Mouse (Mus musculus): ENCODE results near the gene Lrba.

Lrba gene

DNA sequence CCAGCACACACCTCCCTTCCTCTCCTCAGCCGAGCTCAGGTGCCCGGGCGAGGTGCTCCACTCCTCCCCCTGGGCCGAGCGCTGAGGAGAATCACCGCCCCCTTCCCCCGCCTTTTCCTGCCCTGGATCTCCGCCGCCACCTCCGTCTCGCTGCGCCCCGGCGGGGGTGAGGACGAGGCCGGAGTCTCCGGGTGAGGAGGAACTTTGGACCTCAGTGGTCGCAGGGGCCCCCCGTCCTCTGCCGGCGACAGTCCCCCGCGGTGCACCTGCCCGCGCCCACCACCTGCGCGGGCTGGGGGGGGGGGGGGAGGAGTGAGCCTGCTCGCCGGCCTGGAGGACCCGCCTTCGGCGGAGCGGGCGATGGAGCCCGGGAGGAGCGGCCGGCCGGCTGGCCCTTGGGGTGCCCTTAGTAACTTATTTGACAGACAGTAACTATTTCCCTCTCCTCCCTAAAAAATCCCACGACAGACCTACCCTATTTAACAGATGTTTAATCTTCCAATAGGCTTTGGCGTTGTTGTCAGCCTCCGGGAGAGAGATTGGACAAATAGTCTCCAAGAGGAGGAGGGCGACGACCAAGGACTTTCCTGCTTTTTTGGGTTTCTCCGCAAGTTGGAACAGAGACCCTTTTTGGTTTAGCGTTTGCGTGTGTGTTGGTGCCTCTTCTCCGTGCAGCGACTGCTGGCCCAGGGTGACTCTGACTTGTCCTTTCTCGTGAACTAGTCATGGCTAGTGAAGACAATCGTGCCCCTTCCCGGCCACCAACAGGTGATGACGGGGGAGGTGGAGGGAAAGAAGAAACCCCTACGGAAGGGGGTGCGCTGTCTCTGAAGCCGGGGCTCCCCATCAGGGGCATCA is at the start of gene Lrba:
TSS of gene Lrba (plus strand) at position 117 of the 858 bp plus-strand sequence.
- DNase-seq = peak; percentile 80 to 86

DNA sequence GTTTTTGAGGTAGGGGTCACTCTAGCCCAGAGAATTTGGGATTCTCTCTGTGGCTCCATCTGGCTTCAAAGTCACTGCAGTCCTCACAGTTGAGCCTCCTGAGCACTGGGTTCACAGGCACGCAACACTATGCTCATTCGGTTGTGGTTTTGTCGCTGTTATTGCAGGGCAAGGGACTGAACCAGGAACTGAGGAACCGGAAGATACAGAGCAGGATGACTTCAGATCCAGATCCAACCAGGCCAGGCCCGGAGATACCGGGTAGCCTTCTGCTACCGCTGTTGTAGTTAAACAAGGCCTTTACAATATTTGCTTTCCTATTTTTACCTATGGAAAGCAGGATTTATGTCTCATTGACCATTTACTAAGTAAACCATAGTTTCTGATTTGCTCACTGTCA is 44.8 kb upstream of the Lrba start:
- DNase-seq = no peak

DNA sequence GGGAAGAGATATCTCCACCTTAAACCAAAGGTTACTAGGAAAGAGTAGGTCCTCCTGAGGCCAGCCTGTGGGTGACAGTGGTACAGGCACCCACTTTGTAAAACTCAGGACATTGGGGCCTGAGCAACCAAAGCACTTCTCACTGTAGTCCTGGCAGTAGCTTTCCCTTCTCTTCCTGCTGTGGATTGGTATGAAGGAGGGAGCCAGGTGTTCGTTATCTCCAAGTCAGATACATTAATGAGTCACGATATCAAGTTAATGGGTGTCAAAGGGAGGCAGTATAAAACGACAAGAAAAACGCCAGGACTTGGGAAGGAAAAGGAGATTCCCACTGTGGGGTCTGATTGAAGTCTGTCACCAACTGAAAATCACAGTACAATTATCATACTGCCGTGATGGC is 43.4 kb upstream of the Lrba start:
- DNase-seq = no peak

DNA sequence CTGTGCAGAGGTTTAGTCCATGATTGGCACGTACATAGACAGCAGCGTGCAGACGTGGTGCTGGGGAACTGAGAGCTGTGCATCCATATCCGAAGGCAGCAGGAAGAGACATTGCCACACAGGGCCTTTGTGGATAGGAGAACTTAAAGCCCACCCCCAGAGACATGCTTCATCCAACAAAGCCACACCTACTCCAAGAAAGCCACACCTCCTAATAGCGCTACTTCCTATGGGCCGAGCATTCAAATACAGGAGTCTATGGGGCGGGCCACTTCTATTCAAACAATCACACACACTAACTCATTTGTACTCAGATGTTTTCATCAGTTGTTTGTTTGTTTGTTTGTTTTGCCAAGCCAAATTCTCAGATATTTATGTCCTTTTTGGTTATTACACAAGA is 39.9 kb upstream of the Lrba start:
- no peak for DNase-seq

DNA sequence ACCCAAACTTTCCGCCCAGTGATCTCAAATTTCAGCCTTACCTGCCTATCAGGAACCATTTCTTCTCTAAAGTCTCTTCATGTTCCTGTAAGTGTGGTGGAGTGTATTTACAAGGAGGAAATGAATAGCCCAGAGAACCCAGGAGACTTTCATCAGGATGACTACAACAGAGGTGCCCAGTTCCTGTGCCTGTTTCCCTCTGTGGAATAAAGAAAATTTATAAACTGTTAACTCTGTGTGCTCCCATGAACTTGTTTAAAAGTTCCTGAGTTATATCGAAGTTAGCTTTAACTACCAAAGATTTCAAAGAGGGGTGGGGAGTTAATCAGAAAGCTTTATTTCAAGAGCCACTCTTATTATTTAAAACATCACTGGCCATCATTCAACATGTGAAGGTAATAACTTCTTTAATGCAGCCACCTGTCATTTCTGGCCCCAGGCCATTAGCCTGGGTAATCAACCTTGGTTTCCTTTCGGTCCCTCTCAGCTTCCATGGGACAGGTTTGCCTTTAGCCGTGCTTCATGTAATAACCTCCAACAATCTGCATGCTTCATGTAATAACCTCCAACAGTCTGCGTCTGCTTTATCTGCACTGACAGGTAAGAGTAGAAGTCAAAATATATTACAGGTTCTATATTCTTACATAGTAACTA is 36.6 kb upstream of the Lrba start:
- DNase-seq = no peak

DNA sequence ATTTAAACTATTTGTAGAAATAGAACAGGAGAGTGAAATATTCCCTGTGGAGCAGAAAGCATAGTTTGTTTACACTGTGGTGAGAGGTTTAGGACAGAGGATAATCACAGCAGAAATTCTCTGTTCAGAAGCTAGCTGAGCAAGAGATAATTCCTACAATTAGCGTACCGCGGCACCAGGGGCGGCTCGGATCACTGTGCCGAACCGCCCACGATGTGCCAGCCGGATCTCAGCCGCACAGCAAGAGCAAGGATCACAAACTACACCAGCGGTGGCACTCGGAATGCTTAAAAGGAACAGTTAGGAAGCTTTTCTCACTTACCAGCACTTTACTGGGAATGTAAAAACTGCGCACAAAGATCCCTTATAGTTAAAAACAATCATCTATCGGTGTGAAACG is 28.5 kb upstream of the Lrba start:
- no peak for DNase-seq

DNA sequence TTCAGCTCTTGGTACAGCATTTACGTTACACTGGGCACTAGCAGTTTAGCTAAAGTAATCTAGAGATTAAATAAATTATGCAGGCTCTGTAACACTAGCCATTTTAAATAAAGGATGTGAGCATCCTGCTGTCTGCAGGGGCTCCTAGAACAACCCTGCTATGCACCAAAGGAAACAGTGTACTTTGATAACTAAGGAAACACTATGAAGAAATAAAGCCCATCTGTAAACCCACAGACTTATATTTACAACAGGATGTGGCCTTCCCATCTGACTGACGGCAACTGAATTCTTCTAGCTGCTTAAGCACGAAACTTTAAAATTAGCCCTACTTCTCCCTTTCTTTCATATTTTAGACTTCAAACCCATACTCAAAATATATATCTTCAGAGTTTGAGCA is 28.0 kb upstream of the Lrba start:
- no peak for DNase-seq

DNA sequence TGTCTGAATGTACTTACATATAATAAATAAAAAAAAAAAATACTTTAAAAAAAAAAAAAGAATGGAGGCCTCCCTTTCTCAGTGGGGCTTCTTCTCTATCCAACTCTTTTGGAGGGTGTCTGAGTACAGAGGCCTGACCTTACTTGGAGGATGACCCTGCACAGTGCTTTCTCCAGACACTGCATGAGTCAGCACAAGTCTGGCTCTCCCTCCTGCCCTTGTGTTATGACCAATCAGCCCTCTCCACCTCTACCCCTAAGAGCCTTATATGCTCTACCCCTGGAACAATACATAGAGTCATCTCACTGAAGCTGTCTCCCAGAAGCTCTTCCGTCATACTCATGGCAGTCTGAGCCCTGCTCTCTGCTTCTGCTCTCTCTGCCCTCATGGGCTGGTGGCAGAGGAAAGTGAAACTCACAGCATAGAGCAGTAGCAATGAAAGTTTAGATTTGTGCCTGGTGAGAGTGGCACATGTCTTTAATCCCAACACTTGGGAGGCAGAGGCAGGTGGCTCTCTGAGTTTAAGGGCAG is 22.8 kb upstream of the Lrba start:
- DNase-seq = no peak

DNA sequence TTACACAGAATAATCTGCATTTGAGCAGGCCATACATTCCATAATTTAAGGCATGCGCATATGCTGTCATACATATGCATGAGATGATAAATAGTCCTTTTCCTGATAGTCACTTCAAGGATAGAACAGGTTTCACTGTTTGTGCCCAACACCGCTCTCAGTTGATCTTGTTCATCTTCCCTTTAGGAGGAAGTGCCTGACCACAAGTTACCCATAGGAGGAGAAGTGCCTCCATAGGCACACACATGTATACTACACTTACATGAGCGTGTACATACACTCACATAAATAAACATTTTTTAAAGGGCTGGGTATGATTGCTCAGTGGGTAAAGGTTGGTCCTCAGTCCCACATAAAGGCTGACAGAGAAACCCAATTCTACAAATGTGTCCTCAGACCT is 22.0 kb upstream of the Lrba start:
- DNase-seq = no peak

DNA sequence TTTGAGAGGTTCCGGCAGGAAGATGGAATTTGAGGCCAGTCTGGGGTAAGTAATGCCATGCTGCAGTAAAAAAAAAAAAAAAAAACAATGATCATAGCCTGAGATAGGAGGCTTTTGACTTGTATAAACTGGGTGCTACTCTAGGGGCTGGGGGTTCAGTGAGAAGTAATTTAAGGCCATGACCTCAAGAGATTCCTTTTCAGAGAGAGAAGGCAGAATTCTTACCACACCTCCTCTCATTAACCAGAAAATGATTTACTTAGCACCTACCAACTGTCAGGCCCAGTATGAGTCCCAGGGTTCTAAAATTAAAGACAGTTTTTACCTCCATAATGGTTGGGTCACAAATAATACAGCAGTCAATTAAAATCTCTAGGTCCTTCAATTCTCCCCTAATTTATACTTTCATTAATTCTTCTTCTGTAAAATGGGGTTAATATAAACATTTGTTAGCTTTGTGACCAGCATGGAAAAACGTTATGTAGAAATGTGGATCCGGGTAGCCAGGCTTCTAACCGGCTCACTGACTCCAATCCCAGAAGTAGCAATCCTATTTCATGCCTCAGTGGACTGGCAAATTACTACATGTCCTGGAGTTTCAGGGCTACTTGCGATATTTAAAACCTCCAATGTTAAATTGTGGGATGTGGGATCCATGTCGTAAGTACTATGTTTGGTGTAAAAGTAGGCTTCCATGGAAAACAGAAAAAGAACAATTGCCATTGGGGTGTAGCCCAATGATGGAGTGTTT is 19.7 kb upstream of the Lrba start:
- DNase-seq = no peak

DNA sequence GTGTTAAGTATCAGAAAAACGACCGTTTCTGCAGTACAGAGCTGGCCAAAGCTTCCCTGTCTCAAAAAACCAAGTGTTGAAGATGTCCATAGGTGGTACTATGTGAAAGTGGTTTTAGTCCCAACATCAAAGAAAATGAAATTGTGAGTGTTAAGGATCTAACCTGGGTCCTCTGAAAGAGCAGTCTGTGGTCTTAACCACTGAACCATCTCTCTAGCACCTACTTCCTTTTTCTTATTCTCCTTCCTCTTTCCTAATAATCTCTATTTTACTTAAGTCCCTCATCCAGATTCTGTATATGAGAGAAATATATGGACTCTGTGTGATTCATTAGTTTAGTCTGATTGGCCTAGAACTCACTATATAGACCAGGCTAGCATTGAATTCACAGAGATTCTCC is 17.9 kb upstream of the Lrba start:
- no peak for DNase-seq

DNA sequence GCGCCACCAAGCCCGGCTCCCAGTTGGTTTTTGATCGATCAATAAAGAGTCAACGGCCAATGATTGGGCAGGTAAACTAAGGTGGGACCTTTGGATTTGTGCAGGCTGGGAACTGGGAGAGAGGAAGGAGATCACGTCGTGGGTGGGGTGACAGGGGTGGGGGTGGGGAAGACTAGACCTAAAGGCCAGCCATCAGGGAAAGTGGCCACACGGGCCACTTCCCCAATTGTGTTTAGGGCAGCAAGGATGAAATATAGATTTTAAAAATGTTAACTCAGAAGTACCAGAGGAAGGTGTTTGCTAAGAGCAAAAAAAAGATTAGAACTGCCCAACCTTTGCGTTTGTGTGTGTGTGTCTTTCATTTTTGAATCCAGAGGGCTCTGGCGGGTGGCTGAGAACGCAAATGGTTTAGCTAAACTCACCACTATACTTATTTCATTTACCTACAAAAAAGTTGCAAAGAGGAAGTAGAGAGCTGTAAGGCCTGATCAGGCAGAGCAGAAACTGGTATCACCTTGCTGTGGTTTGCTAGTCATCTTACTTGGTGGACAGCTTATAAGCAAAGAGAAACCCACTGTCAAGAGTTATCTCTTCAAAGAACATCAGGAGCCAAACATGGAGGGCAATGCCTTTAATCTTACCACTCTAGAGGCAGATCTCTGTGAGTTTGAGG is 14.1 kb upstream of the Lrba start:
- DNase-seq = no peak

DNA sequence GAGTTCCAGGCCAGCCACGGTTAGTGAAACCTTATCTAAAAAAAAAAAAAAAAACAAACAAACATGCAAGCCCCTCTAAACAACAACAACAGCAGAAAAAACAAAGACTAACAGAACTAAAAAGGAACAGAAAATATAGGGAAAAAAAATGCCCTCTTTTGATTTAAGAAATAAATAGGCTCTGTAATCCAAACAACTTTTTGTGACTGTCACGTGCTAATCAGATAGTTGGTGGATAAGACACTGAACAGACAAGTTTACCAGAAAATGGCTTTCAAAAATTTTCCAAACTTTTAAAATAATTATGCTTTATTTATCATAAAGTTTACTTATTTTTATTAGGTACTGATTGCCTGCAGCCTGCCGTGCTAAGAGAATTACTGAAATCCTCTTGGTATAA is 13.5 kb upstream of the Lrba start:
- no peak for DNase-seq

DNA sequence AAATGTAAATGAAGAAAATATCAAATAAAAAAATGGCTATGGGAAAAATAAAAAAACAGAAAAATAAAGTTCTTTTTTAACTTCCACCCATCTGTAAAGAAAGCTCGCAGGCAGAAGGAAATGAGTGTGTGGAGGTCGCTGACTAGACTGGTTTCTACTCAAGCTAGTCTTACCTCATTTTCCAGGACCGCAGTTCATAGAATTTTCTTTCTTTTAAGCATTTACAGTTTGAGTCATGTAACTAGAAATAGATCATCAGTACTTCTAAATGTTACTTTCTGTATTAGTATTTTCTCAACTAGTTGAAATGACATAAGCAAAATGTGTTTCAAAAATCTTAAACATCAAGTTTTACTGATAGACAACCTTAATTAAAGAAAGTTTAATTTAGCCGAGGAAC is 10.2 kb upstream of the Lrba start:
- no peak for DNase-seq

DNA sequence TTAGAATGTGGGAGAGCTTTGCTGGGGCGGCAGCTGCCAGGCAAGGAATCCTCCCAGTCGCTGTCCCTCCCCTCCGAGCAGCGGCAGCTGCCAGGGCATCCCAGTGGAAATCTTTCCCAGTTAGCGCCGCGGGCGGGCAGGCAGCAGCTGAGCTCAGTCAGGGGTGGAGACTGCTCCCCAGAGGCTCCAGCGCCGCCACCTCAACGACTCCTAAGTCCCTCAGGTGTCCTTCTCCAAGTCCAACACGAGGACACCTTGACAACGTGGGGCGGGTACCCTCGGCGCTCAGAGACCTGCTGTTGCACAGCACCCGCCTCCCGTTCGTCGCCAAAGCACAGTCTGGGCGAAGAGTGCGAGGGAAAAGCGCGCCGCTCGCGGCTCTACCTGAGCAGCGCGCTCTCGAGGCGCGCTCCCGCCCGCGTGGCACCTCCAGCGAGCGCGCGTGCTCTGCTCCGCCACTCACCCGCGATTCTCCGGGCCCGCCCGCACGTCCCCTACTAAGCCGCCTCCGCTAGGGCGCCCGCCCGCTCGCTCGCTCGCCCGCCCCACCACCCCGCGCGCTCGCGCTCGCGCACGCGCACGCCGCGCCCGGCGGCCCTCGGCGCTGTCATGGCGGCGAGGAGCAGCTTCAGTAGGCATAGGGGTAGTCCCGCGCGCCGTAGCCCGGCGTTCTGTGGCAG is 706 bp upstream of the Lrba start:
- DNase-seq = peak; percentile 83 to 84

DNA sequence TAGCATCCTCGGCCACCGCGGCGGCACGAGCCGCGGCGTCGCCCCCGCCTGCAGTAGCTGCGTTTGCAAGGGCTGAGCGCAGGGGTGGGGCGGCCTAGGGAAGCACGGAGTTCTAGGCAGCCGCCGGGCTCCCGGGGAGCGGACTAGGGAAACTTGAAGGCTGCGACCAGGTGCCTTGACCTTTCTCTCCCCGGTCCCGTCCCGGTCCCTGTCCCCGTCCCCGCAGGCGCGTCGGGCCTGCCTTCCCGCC is 241 bp upstream of the Lrba start:
- no peak for DNase-seq

DNA sequence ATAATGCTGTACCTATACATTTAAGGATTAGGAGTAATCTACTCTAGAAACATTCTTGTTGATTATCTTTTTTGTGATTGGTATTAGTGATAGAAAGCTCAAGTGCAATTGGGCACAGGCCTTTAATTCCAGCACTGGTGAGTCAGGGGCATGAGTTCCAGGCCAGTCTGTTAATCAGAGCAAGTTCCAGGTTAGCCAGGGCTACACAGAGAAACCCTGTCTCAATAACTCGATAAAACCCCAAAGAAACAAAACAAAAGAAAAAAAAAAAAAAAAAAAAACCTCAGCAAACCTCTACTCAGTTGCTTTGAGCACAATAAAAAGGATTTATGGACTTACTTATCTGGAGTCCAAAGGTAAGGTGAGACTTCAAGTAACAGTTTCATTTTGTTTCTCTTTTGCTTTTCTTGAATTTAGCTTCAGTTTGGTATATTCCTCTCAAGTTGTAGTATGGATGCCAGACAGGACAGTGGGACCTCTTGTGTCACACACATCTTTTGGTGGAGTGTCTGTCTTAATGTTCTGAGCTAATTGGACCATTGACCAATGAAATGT is 7.1 kb downstream of the Lrba start:
- DNase-seq = no peak

DNA sequence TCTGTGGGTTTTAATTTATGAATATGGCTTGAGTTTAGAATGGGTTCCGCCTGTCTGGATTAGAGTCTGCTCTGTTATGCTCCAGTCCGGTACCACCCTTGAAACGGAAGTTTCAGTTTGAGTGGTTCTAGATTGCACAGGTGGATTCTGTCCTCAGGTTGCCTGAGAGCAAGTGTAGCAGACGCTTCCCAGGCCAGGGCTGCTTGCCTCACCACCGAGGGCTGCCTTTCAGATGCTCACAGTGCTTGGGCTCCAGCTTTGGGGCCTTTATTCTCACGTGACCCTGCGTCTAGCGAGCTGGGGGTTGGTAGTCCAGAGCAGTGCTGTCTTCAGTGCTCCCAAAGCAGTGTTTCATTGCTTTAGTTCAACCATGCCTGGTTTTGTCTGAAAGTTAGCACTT is 22.7 kb downstream of the Lrba start:
- no peak for DNase-seq

DNA sequence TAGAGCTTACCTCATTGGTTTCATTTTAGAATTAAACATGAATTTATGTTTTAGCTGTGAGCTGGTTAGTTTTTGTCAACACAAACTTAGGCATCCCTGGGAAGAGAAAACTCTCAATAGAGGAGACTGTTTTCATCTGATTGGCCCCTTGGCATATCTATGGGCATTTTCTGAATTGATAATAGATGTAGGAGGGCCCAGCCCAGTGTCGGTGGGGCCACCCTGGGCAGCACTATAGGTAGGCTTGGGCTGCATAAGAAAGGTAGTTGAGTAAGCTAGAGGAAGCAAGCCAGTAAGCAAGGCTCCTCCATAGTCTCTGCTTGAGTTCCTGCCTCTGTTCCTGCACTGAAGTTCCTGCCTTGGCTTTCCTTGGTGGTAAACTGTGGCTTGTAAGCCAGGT is 26.7 kb downstream of the Lrba start:
- no peak for DNase-seq

DNA sequence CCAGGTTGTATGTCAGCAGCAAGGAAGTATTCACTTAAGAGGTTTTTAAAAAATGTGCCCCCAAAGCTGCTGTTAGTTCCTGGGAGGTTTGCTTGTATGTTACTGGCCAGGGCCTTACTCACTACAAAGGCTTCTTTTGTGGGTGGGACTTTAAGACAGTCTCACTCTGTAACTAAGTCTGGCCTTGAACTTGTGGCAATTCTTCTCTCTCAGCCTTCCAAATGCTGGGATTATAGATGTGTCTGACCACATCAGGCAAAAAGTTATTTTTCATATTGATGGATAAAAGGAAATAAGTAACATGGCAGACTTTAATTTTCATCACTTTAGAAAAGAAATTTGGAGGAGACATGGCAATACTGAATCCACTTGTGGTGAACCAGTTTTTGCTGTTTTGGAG is 28.1 kb downstream of the Lrba start:
- no peak for DNase-seq

DNA sequence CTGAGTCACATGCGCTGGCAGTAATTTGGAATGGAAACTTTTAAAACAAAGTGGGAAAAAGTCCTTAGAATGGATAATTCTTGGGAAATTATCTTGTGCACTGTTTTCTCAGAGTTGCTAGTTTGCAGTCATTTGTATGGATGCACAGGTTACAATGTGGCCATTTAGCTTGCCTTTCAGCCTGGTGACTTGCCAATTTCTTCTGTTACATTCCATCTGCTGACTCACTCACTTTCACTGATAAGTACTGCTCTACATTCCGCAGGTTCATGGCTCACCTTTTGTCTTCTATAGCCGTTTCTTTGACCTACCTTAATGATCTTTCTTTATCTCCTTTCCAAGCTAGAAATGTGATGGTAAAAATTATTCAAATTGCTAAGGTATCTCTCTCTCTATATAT is 28.6 kb downstream of the Lrba start:
- DNase-seq = no peak

DNA sequence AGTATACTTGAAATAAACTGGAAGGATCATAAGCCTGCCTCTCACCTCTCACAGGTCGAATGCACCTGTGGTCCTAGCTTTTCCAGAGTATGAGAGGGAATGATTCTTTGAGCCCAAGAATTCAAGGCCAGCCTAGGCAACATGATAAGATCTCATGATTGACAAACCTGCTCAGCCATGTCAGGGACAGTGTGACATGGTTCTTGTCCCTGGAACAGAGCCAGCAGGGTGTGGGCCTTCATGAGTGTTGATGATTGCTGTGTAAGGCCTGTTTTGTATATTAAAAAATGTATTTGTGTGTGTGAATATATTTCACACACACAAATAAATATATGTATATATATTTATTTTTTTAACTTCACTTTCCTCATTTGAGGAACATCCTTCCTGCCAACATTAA is 29.3 kb downstream of the Lrba start:
- DNase-seq = no peak
